Mouse (Mus musculus): ENCODE data around the gene Kncn. TPM values are rescaled to one million over a fixed set of nuclear protein-coding genes. Genes with fewer than 3 reads are reported as not detected.

Kncn gene
- polyA plus RNA-seq, 1 experiment from 2014 or later = not detected

DNA sequence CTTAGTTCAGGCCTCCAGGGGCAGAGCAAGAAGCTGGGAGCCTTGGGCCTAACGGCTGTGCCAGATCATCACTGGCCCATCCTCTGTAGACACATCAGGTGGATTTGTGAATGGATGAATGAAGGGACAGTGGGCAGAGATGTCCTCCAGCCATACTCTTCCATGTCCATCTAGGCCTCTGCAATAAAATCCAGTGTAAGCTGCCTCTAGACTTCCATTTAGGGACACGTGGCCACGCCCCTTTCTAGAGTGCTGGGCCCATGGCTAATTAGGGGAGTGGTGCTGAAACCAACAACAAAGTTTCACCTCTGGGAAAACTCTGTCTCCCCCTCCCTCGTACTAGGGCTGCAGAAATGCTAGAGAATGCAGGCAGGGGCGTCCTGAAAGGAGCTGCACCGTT lies 5.9 kb downstream of the Kncn start:
- peak overlapping the region; percentile 58 for H3K4me2 ChIP-seq (replicated peaks; ENCODE audit: low read depth, low read length)
- H3K27ac ChIP-seq (ENCODE audit: low read depth, low read length) = no peak overlapping the region
- 6% methylated on average over 6 of the region's 6 CpGs for WGBS
- H3K4me3 ChIP-seq (ENCODE audit: low read length) = peak overlapping the region; percentile 33
- peaks cover 9% of the 10 kb centered on the region; the same call in 1 of the 2 replicates for H3K4me1 ChIP-seq (ENCODE audit: control insufficient read depth, insufficient read depth, low read length)
- ATAC-seq (ENCODE audit: low FRiP score, low TSS enrichment) = peak; percentile 58; the same call in 1 of the 2 replicates
- H3K9me3 ChIP-seq (ENCODE audit: control insufficient read depth, low read length) = no peaks in the 10 kb centered on the region
- no peak overlapping the region for H3K9ac ChIP-seq (ENCODE audit: low read depth, low read length)
- peaks cover 19% of the 10 kb centered on the region for H3K27me3 ChIP-seq (ENCODE audit: control insufficient read depth, insufficient read depth, low read length)
- H3K36me3 ChIP-seq (ENCODE audit: control insufficient read depth, insufficient read depth, low read length) = no peaks in the 10 kb centered on the region

DNA sequence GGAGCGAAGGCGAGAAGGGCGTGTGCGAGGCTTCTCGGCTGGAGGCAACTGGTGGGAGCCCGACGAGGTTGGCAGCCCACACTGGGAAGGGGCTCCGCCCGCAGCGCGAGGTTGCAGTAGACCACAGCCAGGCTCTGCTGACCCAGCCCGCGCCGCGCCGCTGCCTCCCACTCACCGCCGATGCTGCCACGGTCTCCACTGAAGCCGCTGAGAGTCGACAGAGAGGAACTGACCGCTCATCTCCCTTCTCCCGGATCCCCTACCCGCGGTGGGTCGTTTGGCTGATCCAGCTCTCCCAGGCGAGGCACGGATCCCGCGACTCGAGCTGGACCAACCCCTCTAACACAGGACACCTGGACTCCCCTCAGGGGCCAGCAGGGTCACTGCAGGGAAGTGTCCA lies 6.4 kb downstream of the Kncn start, which contains the start of gene 6430628N08Rik:
6430628N08Rik (plus strand) TSS at position 113 of the 400 bp plus-strand sequence.
- H3K27ac ChIP-seq (ENCODE audit: low read depth, low read length) = no peak within 1 kb of the TSS
- ATAC-seq (ENCODE audit: low FRiP score, low TSS enrichment) = peak; percentile 72
- H3K4me3 ChIP-seq (ENCODE audit: low read length) = peak within 1 kb of the TSS; percentile 33
- H3K4me2 ChIP-seq (replicated peaks; ENCODE audit: low read depth, low read length) = peak within 1 kb of the TSS; percentile 58
- peaks cover 9% of the 10 kb centered on the region; the same call in 1 of the 2 replicates for H3K4me1 ChIP-seq (ENCODE audit: control insufficient read depth, insufficient read depth, low read length)
- under 1% methylated on average over 31 of the region's 31 CpGs for WGBS
- H3K36me3 ChIP-seq (ENCODE audit: control insufficient read depth, insufficient read depth, low read length) = no peaks in the 10 kb centered on the region
- peaks cover 19% of the 10 kb centered on the region for H3K27me3 ChIP-seq (ENCODE audit: control insufficient read depth, insufficient read depth, low read length)
- no peak within 1 kb of the TSS; the same call in 1 of the 2 replicates for H3K9ac ChIP-seq (ENCODE audit: low read depth, low read length)
- H3K9me3 ChIP-seq (ENCODE audit: control insufficient read depth, low read length) = no peaks in the 10 kb centered on the region

DNA sequence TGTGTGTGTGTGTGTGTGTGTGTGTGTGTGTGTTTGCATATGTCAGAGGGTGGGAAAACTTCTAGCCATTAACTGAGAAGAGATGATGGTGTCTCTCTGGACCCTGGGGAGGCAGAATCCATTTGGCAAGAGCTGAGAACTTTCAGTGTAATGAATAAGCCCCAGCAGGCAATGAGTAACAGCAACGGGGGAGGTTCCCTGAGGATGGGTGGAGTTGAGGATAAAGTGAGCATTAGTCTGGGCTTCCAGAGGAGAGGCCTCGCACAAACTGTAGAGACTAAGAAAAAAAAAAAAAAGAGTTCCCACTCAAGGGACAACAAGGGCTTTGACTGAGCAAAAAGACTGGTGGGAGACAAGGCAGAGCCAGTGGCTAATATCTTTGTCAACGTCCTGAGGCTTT lies 10.1 kb downstream of the Kncn start:
- no peaks in the 10 kb centered on the region for H3K36me3 ChIP-seq (ENCODE audit: control insufficient read depth, insufficient read depth, low read length)
- no peak for ATAC-seq (ENCODE audit: low FRiP score, low TSS enrichment)
- no peak overlapping the region for H3K4me3 ChIP-seq (ENCODE audit: low read length)
- no peak overlapping the region for H3K9ac ChIP-seq (ENCODE audit: low read depth, low read length)
- H3K4me1 ChIP-seq (ENCODE audit: control insufficient read depth, insufficient read depth, low read length) = peaks cover 15% of the 10 kb centered on the region
- H3K27me3 ChIP-seq (ENCODE audit: control insufficient read depth, insufficient read depth, low read length) = peaks cover 50% of the 10 kb centered on the region
- no peak overlapping the region for H3K27ac ChIP-seq (ENCODE audit: low read depth, low read length)
- H3K4me2 ChIP-seq (replicated peaks; ENCODE audit: low read depth, low read length) = no peak overlapping the region
- H3K9me3 ChIP-seq (ENCODE audit: control insufficient read depth, low read length) = no peaks in the 10 kb centered on the region
- WGBS = 15% methylated on average over 3 of the region's 3 CpGs

DNA sequence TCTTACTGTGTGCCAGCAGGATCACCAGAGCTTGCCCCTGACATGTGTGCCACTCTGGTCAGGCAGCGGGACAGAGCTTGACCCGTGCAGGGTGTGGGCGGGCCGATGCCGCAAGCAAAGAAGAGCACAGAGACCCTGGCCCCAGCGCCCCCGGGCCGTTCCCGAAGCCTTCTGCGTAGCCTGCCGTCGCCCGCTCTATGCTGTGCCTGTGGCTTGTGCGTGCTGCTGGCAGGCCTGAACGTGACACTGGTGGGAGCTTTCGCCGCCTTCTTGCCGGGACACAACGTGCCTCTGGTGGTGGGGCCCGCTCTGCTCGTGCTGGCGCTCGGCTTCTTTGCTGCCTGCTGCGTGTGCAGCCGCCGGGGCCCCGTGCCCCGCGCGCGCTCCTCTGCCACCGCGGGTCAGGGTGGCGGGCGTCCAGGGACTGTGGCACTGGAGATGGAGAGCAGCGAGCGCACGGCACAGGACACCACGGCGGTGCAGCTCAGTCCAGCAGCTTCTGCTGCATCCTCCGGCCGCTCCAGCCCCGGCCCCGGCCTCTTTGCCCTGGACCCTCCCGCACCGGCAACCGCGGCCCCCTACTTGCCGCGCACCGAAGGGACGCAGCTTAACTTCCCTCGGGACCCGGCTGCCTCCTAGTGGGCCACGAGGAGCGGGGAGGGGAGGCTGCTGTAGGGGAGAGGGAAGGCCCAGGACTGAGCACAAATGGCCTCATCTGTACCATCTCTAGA lies 13.9 kb downstream of the Kncn start:
- H3K9ac ChIP-seq (ENCODE audit: low read depth, low read length) = peak overlapping the region; percentile 40; the same call in 1 of the 2 replicates
- H3K27ac ChIP-seq (ENCODE audit: low read depth, low read length) = no peak overlapping the region
- no peaks in the 10 kb centered on the region for H3K9me3 ChIP-seq (ENCODE audit: control insufficient read depth, low read length)
- H3K4me2 ChIP-seq (replicated peaks; ENCODE audit: low read depth, low read length) = peak overlapping the region; percentile 59
- peak; percentile 76 for ATAC-seq (ENCODE audit: low FRiP score, low TSS enrichment)
- H3K4me1 ChIP-seq (ENCODE audit: control insufficient read depth, insufficient read depth, low read length) = peaks cover 7% of the 10 kb centered on the region; the same call in 1 of the 2 replicates
- peaks cover 53% of the 10 kb centered on the region for H3K27me3 ChIP-seq (ENCODE audit: control insufficient read depth, insufficient read depth, low read length)
- 1% methylated on average over 55 of the region's 56 CpGs for WGBS
- H3K4me3 ChIP-seq (ENCODE audit: low read length) = peak overlapping the region; percentile 30
- H3K36me3 ChIP-seq (ENCODE audit: control insufficient read depth, insufficient read depth, low read length) = no peaks in the 10 kb centered on the region

DNA sequence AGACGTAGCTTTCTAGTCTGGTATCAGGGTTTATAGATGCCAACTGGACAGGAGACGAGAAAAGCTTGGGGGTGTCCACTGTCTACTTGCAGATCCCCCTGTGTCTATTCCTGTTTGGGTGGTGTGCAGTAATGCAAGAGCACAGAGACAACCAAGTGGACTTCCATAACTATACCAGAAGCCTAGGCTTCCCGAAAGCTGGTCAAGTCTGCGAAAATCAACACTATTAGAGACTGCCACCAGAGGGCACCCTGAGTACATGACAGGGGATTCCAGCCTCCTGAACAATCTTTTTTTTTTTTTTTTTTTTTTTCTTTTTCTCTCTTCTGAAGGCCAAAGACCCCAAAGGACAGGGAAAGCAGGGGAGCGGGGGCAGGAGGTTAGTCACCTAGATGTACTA lies 18.6 kb downstream of the Kncn start:
- no peak overlapping the region for H3K4me2 ChIP-seq (replicated peaks; ENCODE audit: low read depth, low read length)
- peaks cover 6% of the 10 kb centered on the region; the same call in 1 of the 2 replicates for H3K4me1 ChIP-seq (ENCODE audit: control insufficient read depth, insufficient read depth, low read length)
- no peaks in the 10 kb centered on the region for H3K36me3 ChIP-seq (ENCODE audit: control insufficient read depth, insufficient read depth, low read length)
- no peak overlapping the region for H3K27ac ChIP-seq (ENCODE audit: low read depth, low read length)
- H3K9me3 ChIP-seq (ENCODE audit: control insufficient read depth, low read length) = no peaks in the 10 kb centered on the region
- peaks cover 74% of the 10 kb centered on the region for H3K27me3 ChIP-seq (ENCODE audit: control insufficient read depth, insufficient read depth, low read length)
- no peak overlapping the region for H3K9ac ChIP-seq (ENCODE audit: low read depth, low read length)
- ATAC-seq (ENCODE audit: low FRiP score, low TSS enrichment) = no peak
- no peak overlapping the region for H3K4me3 ChIP-seq (ENCODE audit: low read length)
- WGBS = 21% methylated on average over 5 of the region's 5 CpGs

DNA sequence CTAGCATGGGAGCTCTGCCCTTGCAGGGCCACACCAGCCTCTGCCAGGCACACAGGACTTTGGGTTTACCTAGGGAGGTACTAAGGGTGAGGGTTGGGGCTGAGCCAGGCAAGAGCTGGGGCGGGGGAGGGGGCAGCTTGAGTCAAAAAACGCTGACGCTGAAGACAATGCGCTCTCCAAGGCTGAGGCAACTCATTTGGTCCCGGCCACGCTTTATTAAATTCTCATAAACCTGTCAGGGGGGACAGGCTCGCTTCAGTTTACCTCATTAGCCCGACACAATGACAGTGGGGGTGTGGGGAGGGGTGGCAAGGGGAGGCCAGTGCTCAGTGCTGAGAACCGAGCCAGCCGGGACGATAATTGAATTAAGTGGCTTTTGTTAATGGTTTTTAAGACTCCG lies 20.2 kb downstream of the Kncn start:
- Histone ChIP-seq H3K4me2 (replicated peaks; ENCODE audit: low read depth, low read length) (no peak overlapping the region), H3K4me3 (ENCODE audit: low read length) (no peak overlapping the region), H3K36me3 (ENCODE audit: control insufficient read depth, insufficient read depth, low read length) (no peaks in the 10 kb centered on the region), H3K9ac (ENCODE audit: low read depth, low read length) (no peak overlapping the region), H3K9me3 (ENCODE audit: control insufficient read depth, low read length) (no peaks in the 10 kb centered on the region), H3K4me1 (ENCODE audit: control insufficient read depth, insufficient read depth, low read length) (no peaks in the 10 kb centered on the region), H3K27ac (ENCODE audit: low read depth, low read length) (no peak overlapping the region), H3K27me3 (ENCODE audit: control insufficient read depth, insufficient read depth, low read length) (peaks cover 68% of the 10 kb centered on the region)
- ATAC-seq (ENCODE audit: low FRiP score, low TSS enrichment) = peak; percentile 69
- WGBS = 6% methylated on average over 12 of the region's 12 CpGs

DNA sequence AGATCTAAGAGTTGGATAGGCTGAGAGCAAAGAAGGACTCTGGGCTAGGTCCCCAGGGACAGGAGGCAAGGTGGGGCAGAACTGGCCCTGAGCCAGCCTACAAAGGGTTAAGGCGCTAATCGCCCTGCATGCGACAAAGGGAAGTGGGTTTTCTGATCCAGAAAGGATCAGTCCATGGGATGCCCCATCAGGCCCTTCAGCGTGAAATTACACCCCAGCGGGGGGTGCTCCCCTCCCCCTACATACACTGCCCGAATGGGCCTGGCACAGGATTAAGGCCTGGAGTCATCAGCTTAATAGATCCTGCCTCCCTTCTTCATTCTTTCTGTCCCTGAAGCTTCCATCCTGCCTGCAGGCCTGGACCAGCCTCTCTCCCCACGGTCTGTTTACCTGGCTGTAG lies 21.5 kb downstream of the Kncn start:
- H3K4me1 ChIP-seq (ENCODE audit: control insufficient read depth, insufficient read depth, low read length) = no peaks in the 10 kb centered on the region
- no peak for ATAC-seq (ENCODE audit: low FRiP score, low TSS enrichment)
- 4% methylated on average over 7 of the region's 7 CpGs for WGBS
- no peak overlapping the region for H3K27ac ChIP-seq (ENCODE audit: low read depth, low read length)
- H3K9ac ChIP-seq (ENCODE audit: low read depth, low read length) = no peak overlapping the region
- no peaks in the 10 kb centered on the region for H3K36me3 ChIP-seq (ENCODE audit: control insufficient read depth, insufficient read depth, low read length)
- H3K9me3 ChIP-seq (ENCODE audit: control insufficient read depth, low read length) = no peaks in the 10 kb centered on the region
- H3K27me3 ChIP-seq (ENCODE audit: control insufficient read depth, insufficient read depth, low read length) = peaks cover 64% of the 10 kb centered on the region
- no peak overlapping the region for H3K4me3 ChIP-seq (ENCODE audit: low read length)
- H3K4me2 ChIP-seq (replicated peaks; ENCODE audit: low read depth, low read length) = no peak overlapping the region

DNA sequence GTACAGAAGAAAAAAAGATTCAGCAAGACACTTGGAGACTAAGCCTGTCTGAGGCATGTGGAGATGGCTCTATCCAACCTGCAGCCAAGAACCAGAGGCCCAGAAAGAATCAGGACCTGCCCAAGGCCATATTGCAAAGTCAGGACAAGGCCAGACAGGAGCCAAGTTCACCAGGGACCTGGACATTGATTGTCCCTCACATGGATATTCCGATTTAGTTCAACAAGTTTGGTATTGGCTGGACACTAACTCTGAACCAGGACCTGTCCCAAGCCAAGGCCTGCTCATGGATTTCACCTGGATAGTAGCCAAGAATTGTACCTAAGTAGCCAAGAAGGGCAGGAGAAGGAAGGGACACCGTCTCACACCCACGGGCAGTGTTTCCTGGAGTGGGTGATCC lies 22.6 kb downstream of the Kncn start:
- Histone ChIP-seq H3K9me3 (ENCODE audit: control insufficient read depth, low read length) (no peaks in the 10 kb centered on the region), H3K27ac (ENCODE audit: low read depth, low read length) (no peak overlapping the region), H3K9ac (ENCODE audit: low read depth, low read length) (no peak overlapping the region), H3K4me1 (ENCODE audit: control insufficient read depth, insufficient read depth, low read length) (no peaks in the 10 kb centered on the region), H3K4me3 (ENCODE audit: low read length) (no peak overlapping the region), H3K4me2 (replicated peaks; ENCODE audit: low read depth, low read length) (no peak overlapping the region), H3K27me3 (ENCODE audit: control insufficient read depth, insufficient read depth, low read length) (peaks cover 58% of the 10 kb centered on the region), H3K36me3 (ENCODE audit: control insufficient read depth, insufficient read depth, low read length) (no peaks in the 10 kb centered on the region)
- no peak for ATAC-seq (ENCODE audit: low FRiP score, low TSS enrichment)
- WGBS = 83% methylated on average over 3 of the region's 3 CpGs

DNA sequence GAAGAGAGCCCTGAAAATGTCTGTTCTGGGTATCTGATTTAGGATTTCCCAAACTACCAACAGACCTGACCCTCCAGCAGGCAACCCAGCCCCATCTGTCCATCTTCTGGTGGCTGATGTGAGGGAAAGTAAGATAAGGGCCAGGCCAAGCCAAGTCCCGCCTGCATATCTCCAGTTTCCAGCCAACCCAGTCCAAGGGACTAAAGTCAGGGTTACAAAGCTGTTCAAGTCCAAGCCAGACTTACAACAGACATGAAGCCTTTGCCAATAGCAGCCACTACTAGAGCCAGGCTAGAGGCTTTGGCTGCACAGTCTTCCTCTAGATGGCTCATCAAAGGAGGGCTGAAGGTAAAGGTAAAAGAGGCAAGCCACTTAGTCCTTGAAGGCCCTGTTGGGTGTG lies 23.8 kb downstream of the Kncn start:
- ATAC-seq (ENCODE audit: low FRiP score, low TSS enrichment) = no peak

More for the DNA sequence above, 23.8 kb downstream of the Kncn start:
- H3K9me3 ChIP-seq (ENCODE audit: control insufficient read depth, low read length) = no peaks in the 10 kb centered on the region
- H3K4me3 ChIP-seq (ENCODE audit: low read length) = no peak overlapping the region
- 79% methylated on average over 1 of the region's 1 CpGs for WGBS
- peaks cover 49% of the 10 kb centered on the region for H3K27me3 ChIP-seq (ENCODE audit: control insufficient read depth, insufficient read depth, low read length)
- H3K4me2 ChIP-seq (replicated peaks; ENCODE audit: low read depth, low read length) = no peak overlapping the region
- H3K4me1 ChIP-seq (ENCODE audit: control insufficient read depth, insufficient read depth, low read length) = no peaks in the 10 kb centered on the region
- H3K36me3 ChIP-seq (ENCODE audit: control insufficient read depth, insufficient read depth, low read length) = no peaks in the 10 kb centered on the region
- H3K9ac ChIP-seq (ENCODE audit: low read depth, low read length) = no peak overlapping the region
- H3K27ac ChIP-seq (ENCODE audit: low read depth, low read length) = no peak overlapping the region

All from kidney, embryonic 14.5 days (tissue).